Mouse (Mus musculus) ES-E14 (cell line): Measurements from ENCODE around the gene Cbx4.

Experiments used
- HCFC1 ChIP-seq: IDR thresholded peaks from 2 replicates; pipeline ENCODE4 v1.6.1; 2012; ENCODE audit warnings: low read length, inconsistent platforms, borderline replicate concordance; ENCODE audit not compliant: insufficient read depth
- MAFK ChIP-seq: IDR thresholded peaks from 2 replicates; pipeline ENCODE4 v1.6.1; 2014; ENCODE audit warnings: mild to moderate bottlenecking, low read depth, low read length, inconsistent platforms; ENCODE audit not compliant: insufficient read depth

- TF ChIP-seq MAFK (no peak), HCFC1 (no peak)
These were observed 43.4 kb downstream of the Cbx4 start for GRCm38 (mm10) chr11:119042466-119043272.
